Mouse (Mus musculus) c-Kit-positive CD71-positive TER-119-positive erythroid progenitor cells, embryonic 14.5 days (primary cell): ENCODE results near the gene Fndc3b.

Experiments
- DNase-seq: peaks from one replicate; pipeline ENCODE4 v3.0.0-alpha.2; 2013; ENCODE audit warnings: low spot score

Fndc3b gene

GRCm38 (mm10) chr3:27709096-27709905, 1.8 kb downstream of the Fndc3b start:
- DNase-seq: no peak

- DNase-seq: no peak
Observed at GRCm38 (mm10) chr3:27708581-27708980, 2.5 kb downstream of the Fndc3b start.

- DNase-seq: no peak
Observed at GRCm38 (mm10) chr3:27705761-27706160, 5.3 kb downstream of the Fndc3b start.

- no peak for DNase-seq
Observed at GRCm38 (mm10) chr3:27705056-27705455, 6.1 kb downstream of the Fndc3b start.

GRCm38 (mm10) chr3:27704641-27705040, 6.5 kb downstream of the Fndc3b start:
- DNase-seq: no peak

GRCm38 (mm10) chr3:27703531-27703930, 7.6 kb downstream of the Fndc3b start:
- DNase-seq: no peak

- DNase-seq: no peak
Observed at GRCm38 (mm10) chr3:27703081-27703480, 8.0 kb downstream of the Fndc3b start.

GRCm38 (mm10) chr3:27698671-27699070, 12.4 kb downstream of the Fndc3b start:
- DNase-seq: no peak

- DNase-seq: no peak
Observed at GRCm38 (mm10) chr3:27696449-27696797, 14.7 kb downstream of the Fndc3b start.

GRCm38 (mm10) chr3:27695612-27696448, 15.3 kb downstream of the Fndc3b start:
- no peak for DNase-seq

GRCm38 (mm10) chr3:27694586-27694985, 16.5 kb downstream of the Fndc3b start:
- no peak for DNase-seq

- DNase-seq: no peak
Observed at GRCm38 (mm10) chr3:27694111-27694510, 17.0 kb downstream of the Fndc3b start.

GRCm38 (mm10) chr3:27691486-27692160, 19.5 kb downstream of the Fndc3b start:
- DNase-seq: no peak

GRCm38 (mm10) chr3:27690030-27690429, 21.1 kb downstream of the Fndc3b start:
- no peak for DNase-seq

- no peak for DNase-seq
Observed at GRCm38 (mm10) chr3:27689149-27689865, 21.8 kb downstream of the Fndc3b start.

- no peak for DNase-seq
Observed at GRCm38 (mm10) chr3:27686732-27687491, 24.2 kb downstream of the Fndc3b start.

GRCm38 (mm10) chr3:27685650-27686208, 25.4 kb downstream of the Fndc3b start:
- no peak for DNase-seq

GRCm38 (mm10) chr3:27685134-27685533, 26.0 kb downstream of the Fndc3b start:
- DNase-seq: no peak

GRCm38 (mm10) chr3:27683374-27683773, 27.7 kb downstream of the Fndc3b start:
- no peak for DNase-seq

- DNase-seq: no peak
Observed at GRCm38 (mm10) chr3:27677574-27677973, 33.5 kb downstream of the Fndc3b start.

GRCm38 (mm10) chr3:27673660-27674059, 37.4 kb downstream of the Fndc3b start:
- DNase-seq: no peak
